Mouse (Mus musculus) cerebellum, adult 9-10 months (tissue): ENCODE data around the gene Hmmr.

ENCODE experiments used
- DNase-seq: peaks from one replicate; pipeline ENCODE4 v3.0.0; 2022

Gene Hmmr

GRCm38 (mm10) chr11:40694311-40695087, 38.7 kb downstream of the Hmmr start:
- DNase-seq: peak; percentile 85

GRCm38 (mm10) chr11:40693366-40693951, 39.8 kb downstream of the Hmmr start:
- DNase-seq: peak; percentile 68

- peak; percentile 93 for DNase-seq
Observed at GRCm38 (mm10) chr11:40692511-40693365, 40.5 kb downstream of the Hmmr start.

- DNase-seq: peak; percentile 57
Observed at GRCm38 (mm10) chr11:40692101-40692509, 41.1 kb downstream of the Hmmr start.

GRCm38 (mm10) chr11:40690444-40691127, 42.6 kb downstream of the Hmmr start:
- DNase-seq: no peak

- no peak for DNase-seq
Observed at GRCm38 (mm10) chr11:40683295-40683694, 49.9 kb downstream of the Hmmr start.

- no peak for DNase-seq
Observed at GRCm38 (mm10) chr11:40682456-40682855, 50.8 kb downstream of the Hmmr start.

GRCm38 (mm10) chr11:40677169-40677568, 56.1 kb downstream of the Hmmr start:
- DNase-seq: no peak

GRCm38 (mm10) chr11:40675014-40675730, 58.0 kb downstream of the Hmmr start:
- no peak for DNase-seq
